Mouse (Mus musculus) CH12.LX (cell line): ENCODE results near the gene Prkca. TPM values are rescaled to one million over a fixed set of nuclear protein-coding genes. Genes with fewer than 3 reads are reported as not detected.

Source experiments
- DNase-seq: peaks from one replicate; pipeline ENCODE4 v3.0.0-alpha.2; 2013; ENCODE audit errors: extremely low read depth
- H3K27ac ChIP-seq: 2 replicates; pipeline ENCODE4 v1.5.1; 2012; ENCODE audit warnings: low read depth, mild to moderate bottlenecking, control low read depth, moderate library complexity; ENCODE audit not compliant: insufficient read depth
- H3K27me3 ChIP-seq: replicated peaks from 2 replicates; pipeline ENCODE3; 2012; ENCODE audit warnings: inconsistent platforms
- H3K36me3 ChIP-seq, 2 experiments: replicated peaks in 1 of 2; 2 replicates each; pipeline versions ENCODE3 to v1.6.1; 2012; ENCODE audit warnings: inconsistent platforms in 1 of 2, low read length in 1 of 2, mild to moderate bottlenecking in 1 of 2, mixed read lengths in 1 of 2, moderate library complexity in 1 of 2; ENCODE audit not compliant: control insufficient read depth in 1 of 2, insufficient read depth in 1 of 2
- H3K4me1 ChIP-seq, 2 experiments: 2 replicates each; pipeline ENCODE4 v1.6.1; 2012; ENCODE audit warnings: inconsistent platforms in 1 of 2, moderate library complexity in 1 of 2; ENCODE audit not compliant: insufficient read depth in 2 of 2, control insufficient read depth in 1 of 2
- H3K4me2 ChIP-seq: 2 replicates; pipeline ENCODE4 v1.6.1; 2012; ENCODE audit warnings: low read depth, mild to moderate bottlenecking, control low read depth; ENCODE audit not compliant: poor library complexity, insufficient read depth, severe bottlenecking
- H3K4me3 ChIP-seq, 3 experiments: fragments of 150-350 bp in 1 of 3; sonication (generic) in 1 of 3; replicated peaks in 1 of 3; 2 replicates each; pipeline versions ENCODE3 to v1.5.1; 2011 to 2012; ENCODE audit warnings: low read depth in 2 of 3, low read length in 2 of 3, mild to moderate bottlenecking in 2 of 3, moderate library complexity in 2 of 3, control low read depth in 1 of 3, improper control_type of control experiment in 1 of 3, inconsistent platforms in 1 of 3, mixed read lengths in 1 of 3; ENCODE audit not compliant: poor library complexity in 1 of 3
- H3K79me2 ChIP-seq: replicated peaks from 2 replicates; pipeline ENCODE4 v1.6.1; 2012; ENCODE audit warnings: mild to moderate bottlenecking, moderate library complexity; ENCODE audit not compliant: control insufficient read depth, poor library complexity, insufficient read depth, severe bottlenecking; ENCODE audit errors: extremely low read depth
- H3K9ac ChIP-seq: 2 replicates; pipeline ENCODE4 v1.6.1; 2012; ENCODE audit warnings: low read depth, mild to moderate bottlenecking, control low read depth, moderate library complexity; ENCODE audit not compliant: insufficient read depth
- H3K9me3 ChIP-seq: replicated peaks from 2 replicates; pipeline ENCODE3; 2012; ENCODE audit warnings: low read length, inconsistent platforms, mixed read lengths
- BHLHE40 ChIP-seq: IDR thresholded peaks from 2 replicates; pipeline ENCODE4 v1.6.1; 2011; ENCODE audit warnings: mild to moderate bottlenecking, low read depth, low read length, improper control_type of control experiment
- CHD1 ChIP-seq: IDR thresholded peaks from 2 replicates; pipeline ENCODE4 v1.6.1; 2012; ENCODE audit warnings: low read depth, low read length, improper control_type of control experiment, inconsistent platforms
- CHD2 ChIP-seq: IDR thresholded peaks from 2 replicates; pipeline ENCODE4 v1.6.1; 2011; ENCODE audit warnings: low read length, improper control_type of control experiment
- E2F4 ChIP-seq: IDR thresholded peaks from 2 replicates; pipeline ENCODE4 v1.6.1; 2011; ENCODE audit warnings: low read depth, low read length, improper control_type of control experiment; ENCODE audit not compliant: insufficient replicate concordance
- EP300 ChIP-seq: IDR thresholded peaks from 2 replicates; pipeline ENCODE4 v1.6.1; 2011; ENCODE audit warnings: low read length, improper control_type of control experiment
- ETS1 ChIP-seq: conservative IDR thresholded peaks from 2 replicates; pipeline ENCODE4 v1.6.1; 2012; ENCODE audit warnings: low read depth, mild to moderate bottlenecking, inconsistent platforms, low read length, improper control_type of control experiment, moderate library complexity
- IRF4 ChIP-seq: IDR thresholded peaks from 2 replicates; pipeline ENCODE4 v1.6.1; 2014; ENCODE audit warnings: low read depth, mild to moderate bottlenecking, inconsistent platforms, low read length, improper control_type of control experiment
- JUN ChIP-seq: IDR thresholded peaks from 2 replicates; pipeline ENCODE4 v1.6.1; 2011; ENCODE audit warnings: low read depth, mild to moderate bottlenecking, low read length, improper control_type of control experiment, moderate library complexity; ENCODE audit not compliant: insufficient read depth
- JUND ChIP-seq: conservative IDR thresholded peaks from 2 replicates; pipeline ENCODE4 v1.6.1; 2011; ENCODE audit warnings: low read depth, low read length, improper control_type of control experiment
- MAFK ChIP-seq: IDR thresholded peaks from 2 replicates; pipeline ENCODE4 v1.6.1; 2011; ENCODE audit warnings: low read length, improper control_type of control experiment; ENCODE audit not compliant: insufficient replicate concordance
- MAX ChIP-seq: IDR thresholded peaks from 2 replicates; pipeline ENCODE4 v1.6.1; 2011; ENCODE audit warnings: low read length, improper control_type of control experiment
- MEF2A ChIP-seq: IDR thresholded peaks from 2 replicates; pipeline ENCODE4 v1.6.1; 2014; ENCODE audit warnings: low read depth, mild to moderate bottlenecking, inconsistent platforms, low read length, improper control_type of control experiment, borderline replicate concordance
- MYC ChIP-seq: IDR thresholded peaks from 2 replicates; pipeline ENCODE4 v1.6.1; 2011; ENCODE audit warnings: low read depth, mild to moderate bottlenecking, improper control_type of control experiment, low read length
- PAX5 ChIP-seq: IDR thresholded peaks from 2 replicates; pipeline ENCODE4 v1.6.1; 2012; ENCODE audit warnings: low read length, inconsistent platforms, mixed read lengths
- SIN3A ChIP-seq: IDR thresholded peaks from 2 replicates; pipeline ENCODE4 v1.6.1; 2012; ENCODE audit warnings: low read length, improper control_type of control experiment, inconsistent platforms
- SMC3 ChIP-seq: IDR thresholded peaks from 2 replicates; pipeline ENCODE4 v1.6.1; 2011; ENCODE audit warnings: low read depth, low read length, improper control_type of control experiment
- TBP ChIP-seq: conservative IDR thresholded peaks from 2 replicates; pipeline ENCODE4 v1.6.1; 2011; ENCODE audit warnings: low read depth, low read length, improper control_type of control experiment
- TCF12 ChIP-seq: IDR thresholded peaks from 2 replicates; pipeline ENCODE4 v1.6.1; 2014; ENCODE audit warnings: low read depth, mild to moderate bottlenecking, inconsistent platforms, low read length, improper control_type of control experiment
- ZMIZ1 ChIP-seq: IDR thresholded peaks from 2 replicates; pipeline ENCODE4 v1.6.1; 2012; ENCODE audit warnings: low read depth, mild to moderate bottlenecking, inconsistent platforms, low read length, improper control_type of control experiment
- ZNF384 ChIP-seq: IDR thresholded peaks from 2 replicates; pipeline ENCODE4 v1.6.1; 2012; ENCODE audit warnings: low read depth, low read length, improper control_type of control experiment, inconsistent platforms
- dilution Hi-C: fragments of 300-500 bp; cut with MboI; formaldehyde crosslinking; loops from 2 replicates; pipeline ENCODE4 v1.14.3; 2020; ENCODE audit warnings: low sequenced_read_pairs; ENCODE audit not compliant: extremely low pct_unique_long_range_greater_than_20kb, extremely low pct_ligation_motif_present
- in situ Hi-C: fragments of 300-500 bp; cut with MboI; formaldehyde crosslinking; loops from 3 replicates; pipeline ENCODE4 v1.14.3; 2019; ENCODE audit warnings: low sequenced_read_pairs, low pct_ligation_motif_present, low pct_unique_long_range_greater_than_20kb, mixed read lengths
- polyA plus RNA-seq: library from polyadenylated mRNA; unstranded; fragments of >175 nt; gene quantifications from 2 replicates; pipeline ENCODE4 v1.2.1, GENCODE M21; 2012; ENCODE audit warnings: low read depth; ENCODE audit not compliant: insufficient read length
- total RNA-seq, 2 experiments: library from RNA; depleted of rRNA; stranded (reverse); fragments of 300-350 nt in 1 of 2; fragments of >200 nt in 1 of 2; gene quantifications; 2 replicates each; pipeline ENCODE4 v1.2.3; 2012 to 2014

The Prkca gene
- total and polyA plus RNA-seq, 3 experiments, result 40.0 to 107 (median 43.7) TPM

DNA sequence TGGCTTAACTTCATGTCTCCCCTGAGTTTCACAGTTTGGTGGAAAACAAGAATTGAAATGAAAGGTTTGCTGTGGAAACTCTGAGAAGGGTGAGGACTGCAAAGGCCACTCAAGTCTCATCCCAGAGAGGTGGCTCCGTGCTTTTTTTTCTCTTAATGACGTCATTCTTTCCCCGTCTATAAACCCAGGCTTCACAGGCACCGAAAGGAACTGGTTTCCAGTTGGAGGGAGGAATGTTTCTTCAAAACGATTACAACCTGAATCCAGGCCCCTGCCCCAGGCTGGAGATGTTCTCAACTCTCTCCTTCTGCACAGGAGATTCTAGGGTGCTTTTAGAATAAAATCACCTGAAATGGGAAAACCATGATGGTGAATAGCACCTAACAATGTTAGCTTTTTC lies 10.7 kb downstream of the Prkca start:
- H3K9me3 ChIP-seq, result no peaks in the 10 kb centered on the region
- 0 out of 2 replicates have a peak overlapping the region, but pooled peaks have one; percentile 2 for H3K9ac ChIP-seq
- no peak overlapping the region for H3K27ac ChIP-seq
- H3K79me2 ChIP-seq, result peaks cover 14% of the 10 kb centered on the region
- no peaks in the 10 kb centered on the region for H3K27me3 ChIP-seq
- in situ Hi-C loops, result no loop called here
- H3K4me3 ChIP-seq, result no peak overlapping the region
- H3K36me3 ChIP-seq, result peaks cover 12 to 89% of the 10 kb centered on the region in 2 experiments
- DNase-seq, result no peak
- H3K4me1 ChIP-seq, result peaks cover 13 to 74% of the 10 kb centered on the region in 2 experiments; a peak in 3 of 4 replicates
- H3K4me2 ChIP-seq, result peak overlapping the region; percentile 34; the same call in 1 of the 2 replicates
- dilution Hi-C loops, result no loop called here
- no peak for TF ChIP-seq TCF12
- no peak for TF ChIP-seq MAX
- TF ChIP-seq TBP, result no peak
- 0 out of 2 replicates have a peak, but pooled peaks have one; percentile 74 for TF ChIP-seq CHD1
- peak; percentile 94 for TF ChIP-seq JUND
- TF ChIP-seq JUN, result peak; percentile 96
- TF ChIP-seq E2F4, result no peak
- 0 out of 2 replicates have a peak, but pooled peaks have one; percentile 26 for TF ChIP-seq MEF2A
- TF ChIP-seq MAFK, result 0 out of 2 replicates have a peak, but pooled peaks have one; percentile 25
- TF ChIP-seq BHLHE40, result peak; percentile 25; the same call in 1 of the 2 replicates
- peak; percentile 95 for TF ChIP-seq ZNF384
- TF ChIP-seq CHD2, result 0 out of 2 replicates have a peak, but pooled peaks have one; percentile 21
- TF ChIP-seq MYC, result peak; percentile 30; the same call in 1 of the 2 replicates
- no peak for TF ChIP-seq PAX5
- TF ChIP-seq IRF4, result peak; percentile 35
- TF ChIP-seq SIN3A, result peak; percentile 26; the same call in 1 of the 2 replicates
- peak; percentile 80 for TF ChIP-seq EP300
- peak; percentile 33; the same call in 1 of the 2 replicates for TF ChIP-seq ETS1

DNA sequence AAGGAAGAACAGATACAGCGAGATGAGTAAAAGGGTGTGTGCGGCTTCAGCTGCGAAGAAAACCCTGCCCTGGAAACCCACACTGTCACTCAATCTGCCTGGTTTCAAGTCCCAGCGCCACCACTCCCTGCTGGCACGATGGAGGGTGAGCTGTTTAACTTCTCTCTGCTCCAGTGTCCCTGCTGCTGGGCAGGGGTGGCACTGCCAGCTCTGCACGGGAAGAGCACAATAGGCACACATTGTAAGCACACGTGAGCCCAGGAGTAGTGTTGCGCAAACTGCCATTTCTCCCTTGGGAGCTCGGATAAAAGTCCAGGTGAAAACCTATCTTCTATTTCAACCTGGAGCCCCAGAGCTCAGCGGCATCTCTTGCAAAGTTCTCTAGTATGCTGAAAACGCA lies 12.9 kb downstream of the Prkca start:
- no peak for DNase-seq
- Histone ChIP-seq H3K27ac (no peak overlapping the region), H3K79me2 (peaks cover 5% of the 10 kb centered on the region), H3K36me3 (peaks cover 22 to 93% of the 10 kb centered on the region in 2 experiments), H3K4me2 (no peak overlapping the region), H3K4me1 (peaks cover 10 to 64% of the 10 kb centered on the region in 2 experiments; a peak in 3 of 4 replicates), H3K9me3 (no peaks in the 10 kb centered on the region), H3K4me3 (no peak overlapping the region), H3K9ac (no peak overlapping the region), H3K27me3 (no peaks in the 10 kb centered on the region)
- in situ Hi-C loops (no loop called here), dilution Hi-C loops (no loop called here)
- TF ChIP-seq ZMIZ1, result no peak
- no peak for TF ChIP-seq SMC3
- TF ChIP-seq, all 38 proteins: peak for 0
